Mouse (Mus musculus): ENCODE measurements around the gene Olfr279.
"Not testable (repeated sequence)": the region's sequence is repeated elsewhere in the genome, so short reads cannot be mapped to it uniquely, and the experiment has no call there.

Gene Olfr279

GRCm38 (mm10) chr15:98511386-98511928 lies 19.3 kb downstream of the Olfr279 start:
- DNase-seq = peak in 1 of 2 experiments; percentile 46

- no peak for DNase-seq
These were observed 20.0 kb downstream of the Olfr279 start for GRCm38 (mm10) chr15:98512232-98512631.

- DNase-seq = peak; percentile 68 to 83
These were observed 20.7 kb downstream of the Olfr279 start for GRCm38 (mm10) chr15:98512799-98513321.

- not testable (repeated sequence) for DNase-seq
These were observed 21.5 kb downstream of the Olfr279 start for GRCm38 (mm10) chr15:98513676-98514075.

GRCm38 (mm10) chr15:98514146-98514545 lies 21.9 kb downstream of the Olfr279 start:
- DNase-seq = no peak

GRCm38 (mm10) chr15:98514845-98515244 lies 22.6 kb downstream of the Olfr279 start:
- DNase-seq = not testable (repeated sequence)

GRCm38 (mm10) chr15:98517380-98518355 lies 25.5 kb downstream of the Olfr279 start:
- peak; percentile 53 to 67 for DNase-seq

GRCm38 (mm10) chr15:98521245-98521644 lies 29.0 kb downstream of the Olfr279 start:
- no peak for DNase-seq

- no peak for DNase-seq
These were observed 33.9 kb downstream of the Olfr279 start for GRCm38 (mm10) chr15:98526057-98526456.

- DNase-seq = no peak
These were observed 35.0 kb downstream of the Olfr279 start for GRCm38 (mm10) chr15:98527056-98527771.

GRCm38 (mm10) chr15:98528066-98528563 lies 35.9 kb downstream of the Olfr279 start:
- no peak for DNase-seq

- DNase-seq = no peak
These were observed 40.1 kb downstream of the Olfr279 start for GRCm38 (mm10) chr15:98532281-98532680.

- no peak for DNase-seq
These were observed 40.9 kb downstream of the Olfr279 start for GRCm38 (mm10) chr15:98533035-98533531.

- peak; percentile 97 to 99 for DNase-seq
These were observed 41.9 kb downstream of the Olfr279 start, which contains the start of gene Kansl2 for GRCm38 (mm10) chr15:98533881-98534627. TSS of gene Kansl2 (minus strand) at chr15:98534264.

GRCm38 (mm10) chr15:98535921-98536320 lies 43.7 kb downstream of the Olfr279 start:
- no peak for DNase-seq

GRCm38 (mm10) chr15:98536828-98537510 lies 44.8 kb downstream of the Olfr279 start:
- no peak for DNase-seq

- DNase-seq = no peak
These were observed 45.7 kb downstream of the Olfr279 start for GRCm38 (mm10) chr15:98537923-98538322.

- DNase-seq = no peak
These were observed 48.9 kb downstream of the Olfr279 start for GRCm38 (mm10) chr15:98541064-98541463.

- no peak for DNase-seq
These were observed 51.1 kb downstream of the Olfr279 start for GRCm38 (mm10) chr15:98543341-98543740.

GRCm38 (mm10) chr15:98545151-98545550 lies 52.9 kb downstream of the Olfr279 start:
- DNase-seq = no peak

GRCm38 (mm10) chr15:98546843-98547242 lies 54.6 kb downstream of the Olfr279 start:
- no peak for DNase-seq
